Mouse (Mus musculus) heart, adult 10 weeks (tissue): ENCODE results near the gene Mapk7. TPM values are rescaled to one million over a fixed set of nuclear protein-coding genes. Genes with fewer than 3 reads are reported as not detected.

Experiments
- polyA plus RNA-seq: library from polyadenylated mRNA; stranded (reverse); fragments of 350-450 nt; fragmentation: Illumina TruSeq; extraction: RNeasy Lipid Tissue Mini Kit (QIAGEN cat#74804); gene quantifications from one replicate; pipeline ENCODE4 v1.2.3, GENCODE M21; 2014; ENCODE audit warnings: low read depth, low replicate concordance

The Mapk7 gene
- polyA plus RNA-seq, result 7.8 TPM

GRCm38 (mm10) chr11:61494129-61494997 is at the start of gene Mapk7:
Gene Mapk7, minus strand, starts transcription at chr11:61494406.

GRCm38 (mm10) chr11:61504713-61505257 is 10.6 kb upstream of the Mapk7 start, which contains the start of gene B9d1:
Gene B9d1, plus strand, starts transcription at chr11:61505144.

GRCm38 (mm10) chr11:61484613-61485540 is 9.3 kb downstream of the Mapk7 start, which contains the start of gene Mfap4:
Gene Mfap4, plus strand, starts transcription at chr11:61485431.

Other genes with a start within 250 kb of the Mapk7 start
- gene Aldh3a2, start 226.9 kb downstream of the Mapk7 start, polyA plus RNA-seq, result 27.5 TPM
- gene Slc47a2, start 151.5 kb downstream of the Mapk7 start, polyA plus RNA-seq, result not detected
- 69.0 TPM for gene Slc47a1, start 116.1 kb downstream of the Mapk7 start, polyA plus RNA-seq
- gene Rnf112, start 40.3 kb downstream of the Mapk7 start, polyA plus RNA-seq, result 0.18 TPM
- gene Mfap4, start 9.0 kb downstream of the Mapk7 start, polyA plus RNA-seq, result 24.1 TPM
- 7.1 TPM for gene B9d1, start 10.7 kb upstream of the Mapk7 start, polyA plus RNA-seq
- 26.2 TPM for gene Epn2, start 85.3 kb upstream of the Mapk7 start, polyA plus RNA-seq
- gene Grap, start 158.9 kb upstream of the Mapk7 start, polyA plus RNA-seq, result 10.8 TPM
- 0.16 TPM for gene Fam83g, start 189.7 kb upstream of the Mapk7 start, polyA plus RNA-seq
- not detected for gene Slc5a10, start 226.4 kb upstream of the Mapk7 start, polyA plus RNA-seq